Mouse (Mus musculus) myocyte (in vitro differentiated cells): ENCODE results near the gene Zcchc3. TPM values are rescaled to one million over a fixed set of nuclear protein-coding genes. Genes with fewer than 3 reads are reported as not detected.

ENCODE experiments used
- H3K27me3 ChIP-seq: one replicate; pipeline ENCODE4 v1.6.1; 2011; ENCODE audit not compliant: control insufficient read depth, insufficient read depth, insufficient read length
- H3K36me3 ChIP-seq: one replicate; pipeline ENCODE4 v1.6.1; 2011; ENCODE audit not compliant: control insufficient read depth, insufficient read depth
- H3K4me2 ChIP-seq: one replicate; pipeline ENCODE4 v1.6.1; 2011; ENCODE audit warnings: low read depth, control low read depth
- H3K4me3 ChIP-seq: one replicate; pipeline ENCODE4 v1.5.1; 2011; ENCODE audit warnings: mild to moderate bottlenecking, control low read depth, moderate library complexity
- H3K79me2 ChIP-seq: one replicate; pipeline ENCODE4 v1.6.1; 2011; ENCODE audit not compliant: control insufficient read depth, insufficient read depth
- H3ac ChIP-seq: one replicate; pipeline ENCODE4 v1.6.1; 2011; ENCODE audit not compliant: control insufficient read depth, insufficient read length
- CEBPB ChIP-seq: IDR thresholded peaks from 2 replicates; pipeline ENCODE4 v1.6.1; 2011; ENCODE audit warnings: mild to moderate bottlenecking, moderate library complexity; ENCODE audit not compliant: poor library complexity, insufficient read depth, severe bottlenecking
- E2F4 ChIP-seq: IDR thresholded peaks from one replicate; pipeline ENCODE4 v1.6.1; 2011; ENCODE audit warnings: mild to moderate bottlenecking, control low read depth, moderate library complexity; ENCODE audit not compliant: insufficient read depth
- MAX ChIP-seq: IDR thresholded peaks from one replicate; pipeline ENCODE4 v1.6.1; 2011; ENCODE audit warnings: low read depth, mild to moderate bottlenecking, control low read depth
- MYOD1 ChIP-seq, 3 experiments: IDR thresholded peaks; one replicate each; pipeline ENCODE4 v1.6.1; 2011; ENCODE audit warnings: control low read depth in 2 of 3, low read depth in 2 of 3, mild to moderate bottlenecking in 2 of 3, moderate library complexity in 1 of 3; ENCODE audit not compliant: insufficient read length in 2 of 3, control insufficient read depth in 1 of 3
- MYOG ChIP-seq, 3 experiments: IDR thresholded peaks; one replicate each; pipeline ENCODE4 v1.6.1; 2011; ENCODE audit warnings: control low read depth in 2 of 3, low read depth in 2 of 3, mild to moderate bottlenecking in 2 of 3; ENCODE audit not compliant: insufficient read length in 2 of 3, control insufficient read depth in 1 of 3, insufficient read depth in 1 of 3
- POLR2A ChIP-seq: IDR thresholded peaks from one replicate; pipeline ENCODE4 v1.6.1; 2011; ENCODE audit warnings: low read depth, mild to moderate bottlenecking, control low read depth, moderate library complexity; ENCODE audit not compliant: insufficient read length
- POLR2AphosphoS2 ChIP-seq: IDR thresholded peaks from one replicate; pipeline ENCODE4 v1.6.1; 2011; ENCODE audit warnings: low read depth, control low read depth; ENCODE audit not compliant: insufficient read length
- REST ChIP-seq: IDR thresholded peaks from one replicate; pipeline ENCODE4 v1.6.1; 2011; ENCODE audit warnings: mild to moderate bottlenecking, control low read depth, moderate library complexity; ENCODE audit not compliant: insufficient read depth, insufficient read length
- SRF ChIP-seq: IDR thresholded peaks from one replicate; pipeline ENCODE4 v1.6.1; 2011; ENCODE audit warnings: low read depth; ENCODE audit not compliant: control insufficient read depth, insufficient read length
- TCF12 ChIP-seq: IDR thresholded peaks from one replicate; pipeline ENCODE4 v1.6.1; 2011; ENCODE audit warnings: mild to moderate bottlenecking, control low read depth; ENCODE audit not compliant: poor library complexity, insufficient read depth, severe bottlenecking
- TCF3 ChIP-seq: IDR thresholded peaks from one replicate; pipeline ENCODE4 v1.6.1; 2011; ENCODE audit warnings: low read depth, control low read depth; ENCODE audit not compliant: insufficient read length
- USF1 ChIP-seq: IDR thresholded peaks from one replicate; pipeline ENCODE4 v1.6.1; 2011; ENCODE audit warnings: low read depth, mild to moderate bottlenecking, control low read depth, moderate library complexity
- polyA plus RNA-seq: library from polyadenylated mRNA; unstranded; fragments of >200 nt; fragmentation: generic; extraction: Trizol; gene quantifications from one replicate; pipeline ENCODE4 v1.2.1, GENCODE M21; 2012; ENCODE audit warnings: missing spikeins

Gene Zcchc3
- polyA plus RNA-seq, 1 experiment = not detected

DNA sequence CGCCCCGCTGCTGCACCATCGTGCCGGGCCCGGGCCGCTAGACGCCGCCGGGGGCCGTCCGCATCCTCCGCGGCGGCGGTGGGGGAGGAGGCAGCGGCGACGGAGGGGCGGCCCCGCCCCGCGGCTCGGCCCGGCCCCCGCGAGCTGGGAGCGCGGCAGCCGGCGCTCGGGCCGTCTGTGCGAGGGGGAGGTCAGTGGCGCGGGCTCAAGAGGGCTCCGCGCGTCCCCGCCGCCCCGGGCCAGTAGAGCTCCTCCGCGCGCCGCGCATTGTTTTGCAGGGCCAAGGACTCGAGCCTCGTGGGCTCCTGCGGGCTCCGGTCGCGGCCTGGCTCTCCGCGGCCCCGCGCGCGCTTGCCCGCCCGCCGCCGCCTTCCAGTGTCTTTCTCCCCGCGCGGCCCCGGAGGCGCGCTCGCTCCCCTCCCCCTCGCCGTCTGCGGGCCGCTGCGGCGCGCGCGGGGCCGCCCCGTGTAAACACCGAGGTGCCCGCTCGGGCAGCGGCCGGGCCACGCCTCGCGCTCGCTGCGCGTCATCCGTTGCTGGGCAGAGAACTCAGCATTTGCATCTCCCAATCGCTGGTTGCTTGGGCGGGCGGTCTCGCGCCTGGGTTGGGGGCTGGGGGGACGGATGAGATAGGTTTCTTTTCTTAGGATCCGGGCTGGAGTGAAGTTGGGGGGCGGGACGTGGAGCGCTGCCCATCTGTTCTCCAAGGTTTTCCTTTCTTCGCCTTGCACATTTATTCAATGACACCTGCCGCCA lies 17.0 kb downstream of the Zcchc3 start, which contains the start of gene Sox12:
Gene Sox12, minus strand, starts transcription at position 384 of the 756 bp plus-strand sequence.
- Histone ChIP-seq H3ac (peak within 1 kb of the TSS; percentile 52), H3K79me2 (no peaks in the 10 kb centered on the region), H3K4me2 (peak within 1 kb of the TSS; percentile 100), H3K36me3 (no peaks in the 10 kb centered on the region), H3K4me3 (peak within 1 kb of the TSS; percentile 64), H3K27me3 (no peaks in the 10 kb centered on the region)
- TF ChIP-seq MAX (no peak), POLR2A (peak; percentile 53)

DNA sequence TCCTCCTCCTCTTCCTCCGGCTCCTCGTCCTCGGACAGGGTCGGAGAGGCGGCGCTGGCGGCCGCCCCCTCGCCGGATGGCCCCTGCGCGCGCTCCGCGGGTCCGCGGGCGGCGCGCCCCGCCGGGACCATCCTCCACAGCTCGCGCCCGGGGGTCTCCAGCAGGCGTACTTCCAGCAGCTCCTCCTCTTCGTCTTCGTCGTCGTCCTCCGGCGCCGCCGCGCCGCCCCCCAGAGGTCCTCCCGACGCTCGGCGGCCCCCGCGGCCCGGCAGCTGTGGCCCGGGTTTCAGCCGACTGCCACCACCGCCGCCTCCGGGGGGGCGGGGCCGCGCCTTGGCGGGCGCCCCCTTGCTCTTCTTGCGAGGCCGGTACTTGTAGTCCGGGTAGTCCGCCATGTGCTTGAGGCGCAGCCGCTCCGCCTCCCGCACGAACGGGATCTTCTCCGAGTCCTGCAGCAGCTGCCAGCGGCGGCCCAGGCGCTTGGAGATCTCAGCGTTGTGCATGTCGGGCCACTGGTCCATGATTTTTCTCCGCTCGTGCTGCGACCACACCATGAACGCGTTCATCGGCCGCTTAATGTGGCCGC lies 17.7 kb downstream of the Zcchc3 start:
- TF ChIP-seq POLR2A (peak; percentile 36), TCF3 (no peak), E2F4 (peak; percentile 8), MYOG (IDR thresholded peaks at IDR 0.05; ENCODE audit: control insufficient read depth in 1 of 3, insufficient read depth in 1 of 3, insufficient read length in 2 of 3, low read depth in 2 of 3) (peak in 2 of 3 experiments; percentile 5 to 61), CEBPB (no peak), MYOD1 (IDR thresholded peaks at IDR 0.05; ENCODE audit: control insufficient read depth in 1 of 3, insufficient read length in 2 of 3, low read depth in 2 of 3) (peak in 1 of 3 experiments; percentile 71)
- Histone ChIP-seq H3ac (peak overlapping the region; percentile 52), H3K27me3 (no peaks in the 10 kb centered on the region), H3K36me3 (no peaks in the 10 kb centered on the region), H3K79me2 (no peaks in the 10 kb centered on the region), H3K4me3 (peak overlapping the region; percentile 64), H3K4me2 (peak overlapping the region; percentile 78)

DNA sequence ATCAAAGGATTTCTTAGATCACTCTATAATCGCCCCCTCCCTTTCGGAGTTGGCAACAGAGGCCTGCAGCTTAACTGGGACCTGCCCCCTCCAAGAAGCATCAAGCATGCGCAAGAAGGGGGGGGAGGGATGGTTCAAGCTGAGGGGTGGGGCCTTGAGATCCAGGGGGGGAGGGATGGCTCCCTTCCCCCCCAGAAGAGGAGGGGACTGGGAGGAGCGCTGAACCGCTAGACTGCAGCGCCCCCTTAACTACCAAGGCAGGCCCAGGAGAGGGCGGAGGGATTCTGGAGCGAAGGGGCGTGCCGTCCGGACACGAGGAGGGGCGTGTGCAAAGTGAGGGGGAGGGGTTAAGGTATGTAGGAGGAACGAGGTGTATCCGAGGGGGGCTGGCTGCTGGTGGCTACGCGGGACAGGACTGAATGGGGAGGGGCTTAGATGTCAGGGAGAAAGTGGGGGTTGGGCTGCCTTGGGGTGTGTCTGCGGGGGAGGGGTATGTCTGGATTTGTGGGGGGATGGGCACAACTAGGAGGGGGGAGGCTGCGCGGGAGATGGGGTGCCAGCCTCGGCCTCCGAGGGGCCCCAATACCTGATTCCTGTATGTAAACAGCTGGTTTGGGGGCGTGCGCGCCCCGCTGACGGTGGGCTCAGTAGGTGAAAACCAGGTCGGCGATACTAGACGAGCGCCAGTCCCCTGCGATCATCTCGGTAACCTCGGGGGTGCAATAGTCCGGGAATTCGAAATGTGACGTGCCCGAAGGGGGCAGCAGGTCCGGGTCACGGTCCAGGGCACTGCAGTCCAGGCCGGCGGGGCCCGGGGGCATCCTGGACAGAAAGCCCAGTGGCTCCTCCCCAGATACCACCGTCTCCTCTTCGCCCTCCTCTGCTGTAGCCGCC lies 18.5 kb downstream of the Zcchc3 start:
- TF ChIP-seq MYOG (IDR thresholded peaks at IDR 0.05; ENCODE audit: control insufficient read depth in 1 of 3, insufficient read depth in 1 of 3, insufficient read length in 2 of 3, low read depth in 2 of 3) (no peak), MAX (no peak), POLR2A (peak; percentile 11), E2F4 (no peak), REST (no peak)
- H3K79me2 ChIP-seq = no peaks in the 10 kb centered on the region
- H3K4me3 ChIP-seq = peak overlapping the region; percentile 64
- H3ac ChIP-seq = peak overlapping the region; percentile 52
- no peaks in the 10 kb centered on the region for H3K36me3 ChIP-seq
- peak overlapping the region; percentile 78 for H3K4me2 ChIP-seq
- no peaks in the 10 kb centered on the region for H3K27me3 ChIP-seq

DNA sequence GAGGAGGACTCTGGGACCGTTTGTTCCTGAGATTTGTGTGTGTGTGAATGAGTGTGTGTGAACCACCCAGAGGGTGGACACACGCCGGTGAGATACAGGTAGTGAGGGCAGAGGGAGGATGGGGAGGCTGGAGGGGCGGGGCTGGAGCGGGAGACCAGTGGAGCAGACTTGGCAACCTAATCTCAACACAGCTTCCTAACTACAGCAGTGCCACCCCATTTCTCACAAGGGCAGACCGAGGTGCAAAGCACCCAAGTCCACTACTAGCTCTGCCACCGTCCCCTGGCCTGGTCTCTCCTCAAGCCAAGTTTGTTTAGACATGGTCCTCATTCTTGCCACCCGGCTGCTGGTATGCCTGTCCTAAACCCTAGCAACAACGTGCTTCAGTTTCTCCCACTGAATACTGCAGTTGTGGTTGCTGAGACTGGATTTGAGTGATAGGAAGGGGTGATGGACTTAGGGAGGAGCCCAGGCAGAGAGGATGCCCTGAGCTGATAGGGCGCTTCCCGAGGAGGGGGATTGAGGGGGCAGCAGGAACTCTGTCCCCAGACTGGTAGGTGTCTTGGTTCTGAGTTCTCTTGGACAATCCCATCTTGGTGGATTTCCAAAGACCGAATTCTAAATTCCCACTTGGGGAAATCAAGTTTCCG lies 19.4 kb downstream of the Zcchc3 start:
- peak overlapping the region; percentile 64 for H3K4me3 ChIP-seq
- no peaks in the 10 kb centered on the region for H3K79me2 ChIP-seq
- H3K36me3 ChIP-seq = no peaks in the 10 kb centered on the region
- TF ChIP-seq MYOG (IDR thresholded peaks at IDR 0.05; ENCODE audit: control insufficient read depth in 1 of 3, insufficient read depth in 1 of 3, insufficient read length in 2 of 3, low read depth in 2 of 3) (no peak), REST (no peak), E2F4 (no peak), POLR2AphosphoS2 (no peak), USF1 (no peak), CEBPB (no peak), SRF (no peak), TCF12 (no peak), TCF3 (no peak), POLR2A (no peak)
- H3K4me2 ChIP-seq = peak overlapping the region; percentile 78
- H3K27me3 ChIP-seq = no peaks in the 10 kb centered on the region
- no peak overlapping the region for H3ac ChIP-seq
